Mouse (Mus musculus) limb, embryonic 12.5 days (tissue): Measurements from ENCODE around the gene Adcy9. TPM values are rescaled to one million over a fixed set of nuclear protein-coding genes. Genes with fewer than 3 reads are reported as not detected.
A peak's percentile ranks its signal among the peaks of the same experiment; 100 is the strongest.
"Not testable (repeated sequence)": the region's sequence is repeated elsewhere in the genome, so short reads cannot be mapped to it uniquely, and the experiment has no call there.

Experiments used
- ATAC-seq: fragments of 200-750 bp; cut with Nextera tagmentation; 2 replicates; pipeline ENCODE4 v1.8.0; 2017; ENCODE audit warnings: low read depth, moderate TSS enrichment; ENCODE audit not compliant: insufficient number of reproducible peaks, insufficient read depth, low FRiP score, low TSS enrichment
- H3K27ac ChIP-seq: fragments of 300-500 bp; sonication (generic); 2 replicates; pipeline ENCODE4 v1.5.1; 2016; ENCODE audit warnings: mild to moderate bottlenecking, moderate library complexity
- H3K27me3 ChIP-seq: fragments of 300-500 bp; sonication (generic); 2 replicates; pipeline ENCODE4 v1.6.1; 2016; ENCODE audit warnings: mild to moderate bottlenecking, moderate library complexity
- H3K36me3 ChIP-seq: fragments of 300-500 bp; sonication (generic); 2 replicates; pipeline ENCODE4 v1.6.1; 2016; ENCODE audit warnings: mild to moderate bottlenecking, moderate library complexity
- H3K4me1 ChIP-seq: fragments of 300-500 bp; sonication (generic); replicated peaks from 2 replicates; pipeline ENCODE4 v1.6.1; 2016
- H3K4me2 ChIP-seq: fragments of 300-500 bp; sonication (generic); 2 replicates; pipeline ENCODE4 v1.6.1; 2016; ENCODE audit warnings: mild to moderate bottlenecking, moderate library complexity
- H3K4me3 ChIP-seq: fragments of 300-500 bp; sonication (generic); replicated peaks from 2 replicates; pipeline ENCODE4 v1.5.1; 2016; ENCODE audit warnings: mild to moderate bottlenecking
- H3K9ac ChIP-seq: fragments of 300-500 bp; sonication (generic); replicated peaks from 2 replicates; pipeline ENCODE4 v1.6.1; 2016; ENCODE audit warnings: mild to moderate bottlenecking, moderate library complexity
- H3K9me3 ChIP-seq: fragments of 300-500 bp; sonication (generic); 2 replicates; pipeline ENCODE4 v1.6.1; 2016; ENCODE audit warnings: mild to moderate bottlenecking, moderate library complexity
- WGBS: fragments of 180-500 bp; shearing (Covaris S2); methylation state at CpG from one replicate; pipeline ENCODE4 v1.1.7; 2016; 5-methylcytosine and 5-hydroxymethylcytosine counted together
- polyA plus RNA-seq: library from polyadenylated mRNA; unstranded; fragments of >200 nt; fragmentation: Nextera tagmentation; extraction: Ambion mirVana; gene quantifications from 2 replicates; pipeline ENCODE4 v1.2.1, GENCODE M21; 2016

Gene Adcy9
- polyA plus RNA-seq, 1 experiment from 2014 or later, result 1.6 TPM

DNA sequence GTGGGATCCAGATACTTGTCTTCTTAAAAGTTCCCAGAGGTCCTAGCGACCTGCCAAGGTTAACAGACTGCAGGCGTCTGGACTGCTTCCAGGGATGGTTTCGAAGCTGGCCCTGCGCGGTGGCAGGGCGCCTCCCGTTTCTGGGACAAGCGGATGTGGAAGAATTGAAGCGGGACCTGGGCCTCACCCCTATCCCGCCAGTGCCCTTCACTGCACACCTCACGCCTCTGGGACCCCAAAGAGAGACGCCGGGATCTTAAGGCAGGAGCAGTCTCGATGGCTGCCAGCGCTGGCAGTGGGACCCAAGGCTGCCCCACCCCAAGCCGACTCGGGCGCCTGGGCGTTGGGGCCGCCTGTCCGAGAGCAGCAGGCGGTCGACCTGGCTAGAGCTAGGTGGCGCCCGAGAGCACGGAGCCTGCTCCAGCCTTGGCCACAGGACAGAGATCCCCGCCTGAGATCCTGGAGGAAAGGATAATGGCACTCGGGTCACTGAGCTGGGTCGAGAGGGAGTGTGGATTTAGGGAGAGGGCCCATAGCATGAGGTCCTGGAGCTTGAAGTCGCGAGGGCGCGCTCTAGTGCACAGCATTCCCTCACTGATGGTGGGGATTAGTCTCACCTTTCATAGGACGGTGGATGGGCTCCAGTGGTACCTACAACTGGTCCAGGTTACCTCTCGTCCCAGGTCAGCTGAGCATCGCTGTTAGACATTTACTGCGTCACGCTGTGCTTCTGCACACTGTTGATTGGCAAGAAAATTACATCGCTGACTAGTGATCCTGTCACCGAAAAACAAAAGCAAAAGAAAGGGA is 152.2 kb downstream of the Adcy9 start:
- H3K27ac ChIP-seq, result no peak overlapping the region
- peak; percentile 66 for ATAC-seq

DNA sequence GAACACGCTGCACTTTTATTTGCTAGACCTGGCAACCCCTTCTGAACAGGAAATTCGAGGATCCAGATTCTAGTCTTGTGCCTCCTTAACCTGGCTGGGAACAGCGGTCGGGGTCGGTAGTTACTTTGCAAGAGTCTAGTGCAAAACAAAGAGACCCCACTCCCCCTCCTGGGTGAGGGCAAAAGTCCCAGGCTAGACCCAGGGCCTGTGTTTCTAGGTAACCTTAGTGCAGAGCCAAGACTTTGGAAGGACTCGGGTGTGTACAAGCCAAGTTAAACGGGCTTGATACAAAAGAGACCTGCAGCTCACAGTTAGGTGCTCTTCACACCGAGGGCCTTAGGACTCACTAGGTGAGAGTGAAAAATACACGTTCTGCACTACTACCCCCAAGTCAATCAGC is 152.8 kb downstream of the Adcy9 start:
- 56% methylated on average over 9 of the region's 9 CpGs for WGBS
- Histone ChIP-seq H3K4me1 (peaks cover 17% of the 10 kb centered on the region; the same call in 1 of the 2 replicates), H3K9me3 (no peaks in the 10 kb centered on the region), H3K9ac (no peak overlapping the region; the same call in 1 of the 2 replicates), H3K27me3 (no peaks in the 10 kb centered on the region; the same call in 1 of the 2 replicates), H3K27ac (no peak overlapping the region), H3K36me3 (no peaks in the 10 kb centered on the region), H3K4me3 (peak overlapping the region; percentile 38), H3K4me2 (peak overlapping the region; percentile 62)
- ATAC-seq, result no peak

More for the DNA sequence above, 152.2 kb downstream of the Adcy9 start:
- no peaks in the 10 kb centered on the region; the same call in 1 of the 2 replicates for H3K27me3 ChIP-seq
- H3K4me2 ChIP-seq, result peak overlapping the region; percentile 62
- peak overlapping the region; percentile 38 for H3K4me3 ChIP-seq
- WGBS, result 9% methylated on average over 40 of the region's 40 CpGs
- H3K9ac ChIP-seq, result peak overlapping the region; percentile 60
- no peaks in the 10 kb centered on the region for H3K9me3 ChIP-seq
- no peaks in the 10 kb centered on the region for H3K36me3 ChIP-seq
- peaks cover 20% of the 10 kb centered on the region; the same call in 1 of the 2 replicates for H3K4me1 ChIP-seq

DNA sequence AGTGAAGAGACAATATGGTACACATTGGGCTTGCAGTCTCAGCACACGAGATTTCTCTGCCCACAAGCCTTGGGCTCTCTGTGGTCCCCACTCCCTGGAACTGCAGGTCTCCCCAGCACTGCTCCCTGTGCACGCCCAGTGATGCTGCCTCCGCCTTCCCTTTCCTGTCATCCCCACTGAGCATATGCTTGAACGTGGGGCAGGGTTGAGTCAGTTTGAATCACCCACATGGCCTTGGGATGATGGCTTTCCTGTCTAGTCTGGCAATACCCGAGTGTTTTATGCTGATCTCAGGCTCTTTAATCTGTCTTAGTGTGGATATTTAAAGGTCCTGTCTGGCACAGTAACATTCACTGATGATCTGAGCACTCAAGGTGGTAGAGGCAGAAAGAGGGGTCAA is 154.9 kb downstream of the Adcy9 start:
- no peaks in the 10 kb centered on the region; the same call in 1 of the 2 replicates for H3K27me3 ChIP-seq
- no peaks in the 10 kb centered on the region for H3K36me3 ChIP-seq
- no peak for ATAC-seq
- no peak overlapping the region for H3K27ac ChIP-seq
- H3K4me1 ChIP-seq, result peaks cover 9% of the 10 kb centered on the region; the same call in 1 of the 2 replicates
- H3K9me3 ChIP-seq, result no peaks in the 10 kb centered on the region
- 59% methylated on average over 5 of the region's 5 CpGs for whole genome bisulfite sequencing
- H3K4me3 ChIP-seq, result no peak overlapping the region
- H3K4me2 ChIP-seq, result no peak overlapping the region
- no peak overlapping the region for H3K9ac ChIP-seq

- Histone ChIP-seq H3K4me3 (no peak overlapping the region), H3K4me1 (peaks cover 9% of the 10 kb centered on the region; the same call in 1 of the 2 replicates), H3K27ac (no peak overlapping the region), H3K9me3 (no peaks in the 10 kb centered on the region), H3K9ac (no peak overlapping the region), H3K27me3 (no peaks in the 10 kb centered on the region; the same call in 1 of the 2 replicates), H3K36me3 (no peaks in the 10 kb centered on the region), H3K4me2 (no peak overlapping the region)
- 82% methylated on average over 3 of the region's 3 CpGs for WGBS
- ATAC-seq, result no peak
Measured at GRCm38 (mm10) chr16:4263486-4263885, 156.8 kb downstream of the Adcy9 start.

DNA sequence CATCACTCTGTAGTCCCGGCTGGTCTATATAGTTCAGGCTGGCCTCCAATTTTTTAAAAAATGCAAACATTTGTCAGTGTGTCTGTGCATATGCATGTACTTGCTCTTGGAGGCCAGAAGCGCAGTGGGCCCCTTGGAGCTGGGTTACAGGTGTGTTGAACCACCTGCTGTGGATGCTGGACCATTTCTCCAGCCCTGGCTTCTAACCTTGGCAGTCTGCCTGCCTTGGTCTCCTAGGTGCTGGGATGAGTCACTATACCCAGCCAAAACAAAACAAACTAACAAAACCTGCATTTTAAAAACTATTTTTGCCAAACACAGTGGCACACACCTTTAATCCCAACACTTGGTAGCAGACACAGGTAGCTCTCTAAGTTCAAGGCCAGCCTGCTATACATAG is 162.8 kb downstream of the Adcy9 start:
- WGBS, result 86% methylated on average over 2 of the region's 2 CpGs
- Histone ChIP-seq H3K4me3 (no peak overlapping the region), H3K4me2 (no peak overlapping the region)

GRCm38 (mm10) chr16:4248791-4249190 is 171.5 kb downstream of the Adcy9 start:
- Histone ChIP-seq H3K9me3 (peaks cover 18% of the 10 kb centered on the region; the same call in 1 of the 2 replicates), H3K36me3 (no peaks in the 10 kb centered on the region), H3K4me1 (no peaks in the 10 kb centered on the region), H3K4me2 (no peak overlapping the region), H3K27ac (no peak overlapping the region), H3K4me3 (no peak overlapping the region), H3K27me3 (no peaks in the 10 kb centered on the region), H3K9ac (no peak overlapping the region)
- ATAC-seq, result no peak
- 90% methylated on average over 3 of the region's 3 CpGs for WGBS

More for the DNA sequence above, 162.8 kb downstream of the Adcy9 start:
- H3K27ac ChIP-seq, result no peak overlapping the region
- no peaks in the 10 kb centered on the region for H3K9me3 ChIP-seq
- ATAC-seq, result no peak
- no peak overlapping the region for H3K9ac ChIP-seq
- no peaks in the 10 kb centered on the region for H3K27me3 ChIP-seq
- H3K4me1 ChIP-seq, result no peaks in the 10 kb centered on the region
- H3K36me3 ChIP-seq, result no peaks in the 10 kb centered on the region

DNA sequence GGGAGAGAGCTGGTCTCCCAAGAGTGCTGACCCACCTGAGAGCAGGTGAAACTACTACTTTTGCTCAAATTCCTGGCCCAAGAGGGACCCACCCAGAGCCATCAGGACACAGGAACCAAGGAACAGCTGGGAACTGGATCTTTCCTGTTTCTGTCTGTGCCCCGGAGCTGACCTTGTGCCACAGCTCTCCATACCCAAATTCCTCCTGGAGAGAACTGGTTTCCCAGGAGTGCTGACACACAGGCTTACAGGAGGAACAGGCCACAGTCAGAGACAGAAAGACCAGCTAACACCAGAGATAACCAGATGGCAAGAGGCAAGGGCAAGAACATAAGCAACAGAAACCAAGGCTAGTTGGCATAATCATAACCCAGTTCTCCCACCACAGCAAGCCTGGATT is 175.1 kb downstream of the Adcy9 start:
- 89% methylated on average over 1 of the region's 1 CpGs for WGBS
- not testable (repeated sequence) for H3K4me1 ChIP-seq, ATAC-seq, H3K27me3 ChIP-seq, H3K4me2 ChIP-seq, H3K27ac ChIP-seq, H3K4me3 ChIP-seq, H3K9ac ChIP-seq, H3K36me3 ChIP-seq
- H3K9me3 ChIP-seq, result peaks cover 15% of the 10 kb centered on the region; the same call in 1 of the 2 replicates

Other genes starting within 250 kb of the Adcy9 start
- gene Crebbp, start 206.5 kb downstream of the Adcy9 start, polyA plus RNA-seq, result 42.9 and 44.1 TPM in 2 replicates
- gene Srl, start 121.3 kb upstream of the Adcy9 start, polyA plus RNA-seq, result 36.9 and 40.7 TPM in 2 replicates
- gene Tfap4, start 139.4 kb upstream of the Adcy9 start, polyA plus RNA-seq, result 29.1 and 31.0 TPM in 2 replicates
- gene Glis2, start 174.2 kb upstream of the Adcy9 start, polyA plus RNA-seq, result 28.4 and 32.6 TPM in 2 replicates
- 111 and 120 TPM in 2 replicates for gene Pam16, start 204.5 kb upstream of the Adcy9 start, polyA plus RNA-seq
- 29.4 and 30.4 TPM in 2 replicates for gene Vasn, start 219.4 kb upstream of the Adcy9 start, polyA plus RNA-seq
- 55.1 and 58.0 TPM in 2 replicates for gene Dnaja3, start 219.5 kb upstream of the Adcy9 start, polyA plus RNA-seq